Mouse (Mus musculus) liver, embryonic 14.5 days (tissue): ENCODE results near the gene Sema4d.

Source experiments
- CTCF ChIP-seq: IDR thresholded peaks from 2 replicates; pipeline ENCODE4 v1.5.1; 2016; ENCODE audit warnings: antibody characterized with exemption, low read depth, control low read depth
- EP300 ChIP-seq: IDR thresholded peaks from 2 replicates; pipeline ENCODE4 v1.6.1; 2016; ENCODE audit warnings: antibody characterized with exemption, low read depth

- TF ChIP-seq CTCF (peak; percentile 68), EP300 (no peak)
These were observed 63.6 kb downstream of the Sema4d start for GRCm38 (mm10) chr13:51729887-51730361.
